Mouse (Mus musculus): ENCODE measurements around the gene Ccdc27.

- TF ChIP-seq ZC3H11A (IDR thresholded peaks at IDR 0.05; ENCODE audit: low read depth, low read length), result no peak
- TF ChIP-seq MAZ (IDR thresholded peaks at IDR 0.05; ENCODE audit: low read depth, low read length), result peak; percentile 77
- TF ChIP-seq POLR2AphosphoS2 (IDR thresholded peaks at IDR 0.05; ENCODE audit: low read length), result no peak
These were observed 16.6 kb downstream of the Ccdc27 start, which contains the start of gene Smim1 for GRCm38 (mm10) chr4:154025641-154026440.
